Mouse (Mus musculus): ENCODE measurements around the gene Bbs1. TPM values are rescaled to one million over a fixed set of nuclear protein-coding genes. Genes with fewer than 3 reads are reported as not detected.

Bbs1 gene
- polyA plus RNA-seq, 1 experiment, result 2.2 TPM

- H3K4me3 ChIP-seq (ENCODE audit: insufficient read depth, poor library complexity, severe bottlenecking), result no peak overlapping the region
- TF ChIP-seq CEBPB (IDR thresholded peaks at IDR 0.05; ENCODE audit: low read depth) (no peak), FOSL1 (IDR thresholded peaks at IDR 0.05; ENCODE audit: insufficient read depth, low read length, poor library complexity, severe bottlenecking) (no peak), MYOG (IDR thresholded peaks at IDR 0.05; ENCODE audit: control insufficient read depth, extremely low read depth, insufficient read length) (no peak), MAX (IDR thresholded peaks at IDR 0.05) (no peak), CTCF (IDR thresholded peaks at IDR 0.05; ENCODE audit: control insufficient read depth, insufficient read depth, insufficient read length) (no peak), MYOD1 (IDR thresholded peaks at IDR 0.05; ENCODE audit: control insufficient read depth, insufficient read length, low read depth) (no peak), USF1 (IDR thresholded peaks at IDR 0.05; ENCODE audit: low read depth) (no peak)
- H3K79me3 ChIP-seq (ENCODE audit: low read depth), result no peaks in the 10 kb centered on the region
- no peaks in the 10 kb centered on the region for H3K79me2 ChIP-seq (ENCODE audit: control insufficient read depth, insufficient read depth)
- no peak overlapping the region for H3ac ChIP-seq (ENCODE audit: control insufficient read depth, insufficient read length, low read depth)
- no peaks in the 10 kb centered on the region for H3K36me3 ChIP-seq (ENCODE audit: control insufficient read depth, insufficient read depth)
- peaks cover 1% of the 10 kb centered on the region for H3K27me3 ChIP-seq (ENCODE audit: control insufficient read depth, insufficient read depth, insufficient read length)
These were observed 31.2 kb upstream of the Bbs1 start for GRCm38 (mm10) chr19:4937444-4938310.

DNA sequence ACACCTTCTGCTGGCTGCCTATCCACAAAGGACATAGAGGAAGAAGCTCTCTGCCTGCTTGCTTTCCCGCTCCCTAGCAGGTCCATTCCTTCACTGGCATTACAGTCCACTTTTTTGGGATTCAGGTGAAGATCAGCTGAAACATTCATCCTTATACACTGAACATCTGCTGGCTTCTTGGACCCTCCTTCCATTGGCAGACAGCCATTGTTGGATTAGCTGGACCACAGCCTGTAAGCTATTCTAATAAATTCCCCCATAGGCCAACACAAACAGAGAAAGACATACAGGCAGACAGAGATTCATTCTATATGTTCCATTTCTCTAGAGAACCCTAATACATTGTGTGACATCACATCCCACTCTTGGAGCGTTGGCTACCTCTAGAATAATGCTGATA is 30.5 kb upstream of the Bbs1 start:
- Histone ChIP-seq H3K36me3 (ENCODE audit: control insufficient read depth, insufficient read depth) (no peaks in the 10 kb centered on the region), H3ac (ENCODE audit: control insufficient read depth, insufficient read length, low read depth) (no peak overlapping the region), H3K27me3 (ENCODE audit: control insufficient read depth, insufficient read depth, insufficient read length) (peaks cover 3% of the 10 kb centered on the region), H3K4me3 (ENCODE audit: insufficient read depth, poor library complexity, severe bottlenecking) (no peak overlapping the region), H3K79me3 (ENCODE audit: low read depth) (no peaks in the 10 kb centered on the region), H3K79me2 (ENCODE audit: control insufficient read depth, insufficient read depth) (no peaks in the 10 kb centered on the region)
- TF ChIP-seq CTCF (IDR thresholded peaks at IDR 0.05; ENCODE audit: control insufficient read depth, insufficient read depth, insufficient read length), result no peak
- TF ChIP-seq FOSL1 (IDR thresholded peaks at IDR 0.05; ENCODE audit: insufficient read depth, low read length, poor library complexity, severe bottlenecking), result no peak
- no peak for TF ChIP-seq CEBPB (IDR thresholded peaks at IDR 0.05; ENCODE audit: low read depth)
- TF ChIP-seq MAX (IDR thresholded peaks at IDR 0.05), result no peak
- TF ChIP-seq MYOG (IDR thresholded peaks at IDR 0.05; ENCODE audit: control insufficient read depth, extremely low read depth, insufficient read length), result no peak
- no peak for TF ChIP-seq USF1 (IDR thresholded peaks at IDR 0.05; ENCODE audit: low read depth)
- TF ChIP-seq MYOD1 (IDR thresholded peaks at IDR 0.05; ENCODE audit: control insufficient read depth, insufficient read length, low read depth), result no peak

DNA sequence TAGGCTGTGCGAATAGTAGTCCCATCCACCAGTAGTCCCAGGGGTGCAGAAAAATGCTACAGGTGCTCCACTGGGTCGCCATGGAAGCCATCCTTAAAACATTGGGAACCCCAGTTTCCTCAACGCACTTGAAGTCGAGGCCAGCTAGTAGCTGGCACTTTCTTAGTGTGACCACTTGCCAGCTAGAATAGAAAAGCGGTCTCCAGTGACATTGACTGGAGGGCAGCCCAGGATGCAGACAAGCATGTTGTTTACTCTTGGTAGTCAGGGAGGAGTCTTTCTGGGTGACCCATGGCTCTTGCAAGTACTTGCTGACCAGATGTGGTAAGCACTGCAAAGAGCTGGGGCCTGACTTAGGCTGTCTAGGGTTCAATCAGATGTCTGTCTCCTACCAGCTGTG is 22.4 kb upstream of the Bbs1 start:
- Histone ChIP-seq H3K79me3 (ENCODE audit: low read depth) (peaks cover 15% of the 10 kb centered on the region), H3K36me3 (ENCODE audit: control insufficient read depth, insufficient read depth) (peaks cover 14% of the 10 kb centered on the region), H3K4me3 (ENCODE audit: insufficient read depth, poor library complexity, severe bottlenecking) (no peak overlapping the region), H3ac (ENCODE audit: control insufficient read depth, insufficient read length, low read depth) (no peak overlapping the region), H3K79me2 (ENCODE audit: control insufficient read depth, insufficient read depth) (peaks cover 29% of the 10 kb centered on the region), H3K27me3 (ENCODE audit: control insufficient read depth, insufficient read depth, insufficient read length) (peaks cover 3% of the 10 kb centered on the region)
- TF ChIP-seq MYOG (IDR thresholded peaks at IDR 0.05; ENCODE audit: control insufficient read depth, extremely low read depth, insufficient read length), result no peak
- TF ChIP-seq FOSL1 (IDR thresholded peaks at IDR 0.05; ENCODE audit: insufficient read depth, low read length, poor library complexity, severe bottlenecking), result no peak
- TF ChIP-seq MAX (IDR thresholded peaks at IDR 0.05), result no peak
- TF ChIP-seq USF1 (IDR thresholded peaks at IDR 0.05; ENCODE audit: low read depth), result no peak

DNA sequence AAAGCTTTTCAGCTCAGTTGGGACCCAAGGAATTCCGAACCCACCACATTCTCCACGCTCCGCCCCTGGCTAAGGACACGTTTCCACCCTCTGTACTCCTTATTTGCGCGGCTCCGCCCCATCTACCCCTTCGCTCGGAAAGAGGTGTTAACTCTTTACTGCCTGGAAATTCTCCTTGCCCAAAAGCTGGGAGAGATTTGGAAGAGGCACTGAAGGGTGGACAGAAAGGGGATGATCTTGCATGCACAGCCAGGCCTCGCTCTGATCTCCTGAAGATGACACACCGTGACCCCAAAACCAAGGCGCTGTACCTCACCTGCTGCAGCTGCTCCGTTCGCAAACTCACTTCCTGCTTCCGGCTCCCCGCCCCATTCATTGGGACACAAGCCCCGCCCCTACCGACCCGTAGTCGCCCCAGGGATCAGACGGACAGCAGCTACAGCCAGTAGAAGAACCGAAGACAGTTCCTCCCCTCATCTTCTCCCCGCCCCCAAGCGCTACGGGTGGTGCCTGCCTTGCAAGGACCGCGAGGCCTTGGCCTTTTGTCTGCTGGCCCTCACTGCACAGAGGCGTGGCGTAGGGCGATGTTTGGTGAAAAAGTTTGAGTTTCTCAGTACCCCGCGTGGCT is 21.6 kb upstream of the Bbs1 start, which contains the start of gene Dpp3:
Gene Dpp3 (minus strand): TSS at position 384 of the 628 bp plus-strand sequence.
- TF ChIP-seq FOSL1 (IDR thresholded peaks at IDR 0.05; ENCODE audit: insufficient read depth, low read length, poor library complexity, severe bottlenecking), result no peak
- TF ChIP-seq MAX (IDR thresholded peaks at IDR 0.05), result peak; percentile 38
- no peak for TF ChIP-seq USF1 (IDR thresholded peaks at IDR 0.05; ENCODE audit: low read depth)
- peak; percentile 29 for TF ChIP-seq MYOD1 (IDR thresholded peaks at IDR 0.05; ENCODE audit: control insufficient read depth, insufficient read length, low read depth)
- no peak for TF ChIP-seq CTCF (IDR thresholded peaks at IDR 0.05; ENCODE audit: control insufficient read depth, insufficient read depth, insufficient read length)
- Histone ChIP-seq H3ac (ENCODE audit: control insufficient read depth, insufficient read length, low read depth) (peak within 1 kb of the TSS; percentile 64), H3K27me3 (ENCODE audit: control insufficient read depth, insufficient read depth, insufficient read length) (peaks cover 3% of the 10 kb centered on the region), H3K4me3 (ENCODE audit: insufficient read depth, poor library complexity, severe bottlenecking) (peak within 1 kb of the TSS; percentile 39), H3K79me2 (ENCODE audit: control insufficient read depth, insufficient read depth) (peaks cover 29% of the 10 kb centered on the region), H3K36me3 (ENCODE audit: control insufficient read depth, insufficient read depth) (peaks cover 21% of the 10 kb centered on the region), H3K79me3 (ENCODE audit: low read depth) (peaks cover 16% of the 10 kb centered on the region)

DNA sequence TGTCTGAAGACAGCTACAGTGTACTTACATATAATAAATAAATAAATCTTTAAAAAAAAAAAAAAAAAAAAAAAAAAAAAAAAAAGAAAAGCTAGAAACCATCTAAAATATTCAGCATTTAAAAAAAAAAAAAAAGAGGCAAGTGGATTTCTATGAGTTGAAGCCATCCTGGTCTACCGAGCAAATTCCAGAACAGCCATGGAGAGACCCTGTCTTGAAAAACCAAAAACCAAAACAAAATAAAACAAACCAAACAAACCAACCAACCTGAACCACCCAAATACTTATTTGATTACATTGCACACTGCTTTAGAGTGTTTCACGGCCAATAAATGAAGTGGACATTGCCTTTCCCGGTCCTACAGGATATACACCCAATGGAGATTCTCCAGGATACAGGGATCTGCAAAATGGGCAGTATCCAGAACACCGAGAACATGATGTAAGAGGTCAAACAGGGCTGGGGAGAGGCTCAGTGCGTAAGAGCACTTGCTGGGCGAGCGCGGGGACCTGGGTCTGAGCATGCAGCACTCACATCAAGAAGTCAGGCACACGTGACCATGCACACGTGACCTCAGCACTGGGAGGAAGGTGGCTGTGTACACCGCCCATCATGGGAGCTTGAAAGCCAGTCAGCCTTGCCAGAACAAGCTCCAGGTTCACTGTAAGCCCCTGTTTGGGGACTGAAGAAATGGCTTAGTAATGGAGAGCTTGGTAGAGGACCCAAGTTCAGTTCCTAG is 18.9 kb upstream of the Bbs1 start:
- TF ChIP-seq USF1 (IDR thresholded peaks at IDR 0.05; ENCODE audit: low read depth) (no peak), CEBPB (IDR thresholded peaks at IDR 0.05; ENCODE audit: low read depth) (no peak), MYOD1 (IDR thresholded peaks at IDR 0.05; ENCODE audit: control insufficient read depth, insufficient read length, low read depth) (no peak), MAX (IDR thresholded peaks at IDR 0.05) (no peak), MYOG (IDR thresholded peaks at IDR 0.05; ENCODE audit: control insufficient read depth, extremely low read depth, insufficient read length) (no peak), FOSL1 (IDR thresholded peaks at IDR 0.05; ENCODE audit: insufficient read depth, low read length, poor library complexity, severe bottlenecking) (no peak), CTCF (IDR thresholded peaks at IDR 0.05; ENCODE audit: control insufficient read depth, insufficient read depth, insufficient read length) (no peak)
- no peak overlapping the region for H3ac ChIP-seq (ENCODE audit: control insufficient read depth, insufficient read length, low read depth)
- H3K27me3 ChIP-seq (ENCODE audit: control insufficient read depth, insufficient read depth, insufficient read length), result no peaks in the 10 kb centered on the region
- H3K79me2 ChIP-seq (ENCODE audit: control insufficient read depth, insufficient read depth), result peaks cover 29% of the 10 kb centered on the region
- peaks cover 16% of the 10 kb centered on the region for H3K79me3 ChIP-seq (ENCODE audit: low read depth)
- no peak overlapping the region for H3K4me3 ChIP-seq (ENCODE audit: insufficient read depth, poor library complexity, severe bottlenecking)
- peaks cover 39% of the 10 kb centered on the region for H3K36me3 ChIP-seq (ENCODE audit: control insufficient read depth, insufficient read depth)
